Mouse (Mus musculus): ENCODE results near the gene Gh. TPM values are rescaled to one million over a fixed set of nuclear protein-coding genes. Genes with fewer than 3 reads are reported as not detected.

The Gh gene
- polyA plus RNA-seq, 1 experiment from 2014 or later = not detected

DNA sequence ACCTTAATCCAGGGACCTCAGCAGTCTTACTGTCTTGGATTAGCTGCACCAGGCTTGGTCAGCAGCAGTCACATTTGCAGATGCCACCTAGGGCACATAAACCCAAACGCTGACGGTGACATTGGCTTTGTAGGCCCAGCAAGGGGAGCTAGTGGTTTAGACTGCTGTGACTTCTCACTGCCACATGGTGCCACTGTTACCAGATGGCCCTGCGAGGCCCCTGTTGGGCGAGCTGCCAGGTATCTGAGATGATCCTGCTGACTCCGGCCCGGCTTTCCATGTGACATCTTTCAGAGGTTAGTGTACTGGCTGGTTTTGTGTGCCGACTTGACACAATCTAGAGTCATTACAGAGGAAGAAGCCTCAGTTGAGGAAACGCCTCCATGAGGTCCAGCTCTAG lies 12.3 kb downstream of the Gh start:
- H3K27me3 ChIP-seq (ENCODE audit: control insufficient read depth, insufficient read depth, low read length) = no peaks in the 10 kb centered on the region
- ATAC-seq (ENCODE audit: low FRiP score, low TSS enrichment) = peak; percentile 40; the same call in 1 of the 2 replicates
- WGBS = 51% methylated on average over 8 of the region's 8 CpGs
- H3K9me3 ChIP-seq (ENCODE audit: control insufficient read depth, low read length) = no peaks in the 10 kb centered on the region
- no peak overlapping the region for H3K9ac ChIP-seq (ENCODE audit: low read length)
- no peaks in the 10 kb centered on the region for H3K4me1 ChIP-seq (replicated peaks; ENCODE audit: control insufficient read depth, insufficient read depth)
- H3K4me3 ChIP-seq (ENCODE audit: low read depth, low read length) = no peak overlapping the region
- no peak for TF ChIP-seq EP300 (optimal IDR thresholded peaks at IDR 0.05)
- peak; percentile 56 for TF ChIP-seq CTCF (IDR thresholded peaks at IDR 0.05; ENCODE audit: low read depth)
- DNase-seq (ENCODE audit: low spot score) = peak; percentile 45
- H3K4me2 ChIP-seq (replicated peaks; ENCODE audit: low read depth) = no peak overlapping the region
- no peak overlapping the region for H3K27ac ChIP-seq (replicated peaks)
- no peaks in the 10 kb centered on the region for H3K36me3 ChIP-seq (ENCODE audit: control insufficient read depth, insufficient read depth, low read length)

DNA sequence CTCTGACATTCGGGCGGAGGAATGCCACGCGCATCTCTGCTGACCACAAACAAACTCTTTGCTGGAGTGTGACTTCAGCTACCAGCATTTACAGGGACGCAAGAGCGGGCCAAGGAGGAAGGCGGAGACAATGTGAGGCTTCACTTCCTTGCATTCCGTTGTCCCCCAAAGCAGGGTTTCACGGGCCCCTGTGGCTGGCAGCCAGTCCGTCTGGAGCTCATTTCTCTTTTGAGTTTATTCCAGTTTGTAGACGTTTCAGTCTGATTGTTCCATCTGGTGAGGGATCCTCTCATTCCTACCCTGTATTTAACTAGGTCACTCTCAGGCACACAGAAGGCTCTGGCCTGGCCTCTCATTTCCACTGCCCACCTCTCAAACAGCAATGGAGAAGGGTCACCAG lies 14.7 kb downstream of the Gh start:
- no peaks in the 10 kb centered on the region for H3K27me3 ChIP-seq (ENCODE audit: control insufficient read depth, insufficient read depth, low read length)
- H3K27ac ChIP-seq (replicated peaks) = no peak overlapping the region
- no peaks in the 10 kb centered on the region for H3K4me1 ChIP-seq (replicated peaks; ENCODE audit: control insufficient read depth, insufficient read depth)
- H3K9ac ChIP-seq (ENCODE audit: low read length) = no peak overlapping the region
- H3K4me2 ChIP-seq (replicated peaks; ENCODE audit: low read depth) = no peak overlapping the region
- WGBS = 46% methylated on average over 11 of the region's 11 CpGs
- DNase-seq (ENCODE audit: low spot score) = no peak
- H3K4me3 ChIP-seq (ENCODE audit: low read depth, low read length) = no peak overlapping the region
- ATAC-seq (ENCODE audit: low FRiP score, low TSS enrichment) = no peak
- TF ChIP-seq EP300 (optimal IDR thresholded peaks at IDR 0.05) = no peak
- H3K9me3 ChIP-seq (ENCODE audit: control insufficient read depth, low read length) = no peaks in the 10 kb centered on the region
- no peaks in the 10 kb centered on the region for H3K36me3 ChIP-seq (ENCODE audit: control insufficient read depth, insufficient read depth, low read length)

DNA sequence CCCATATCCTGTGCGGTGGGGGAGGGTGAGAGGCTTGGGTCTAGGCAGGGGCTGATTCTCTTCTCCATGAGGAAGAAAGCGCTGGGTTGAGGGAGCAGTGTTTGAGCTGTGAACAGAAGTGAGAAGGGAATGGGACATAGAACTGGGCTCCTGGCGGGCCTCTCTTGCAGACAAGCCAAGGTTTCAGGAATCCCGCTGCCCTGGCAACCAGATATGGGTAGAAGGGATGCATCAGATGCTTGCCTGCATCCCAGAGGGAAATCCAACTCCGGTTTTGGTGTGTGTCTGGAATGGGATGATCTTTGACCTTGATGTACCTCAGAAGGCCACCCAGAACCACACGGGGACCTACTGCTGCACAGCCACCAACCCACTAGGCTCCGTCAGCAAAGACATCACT lies 15.5 kb downstream of the Gh start:
- ATAC-seq (ENCODE audit: low FRiP score, low TSS enrichment) = no peak
- WGBS = 90% methylated on average over 7 of the region's 7 CpGs
- TF ChIP-seq EP300 (optimal IDR thresholded peaks at IDR 0.05) (no peak), CTCF (IDR thresholded peaks at IDR 0.05; ENCODE audit: low read depth) (no peak)

DNA sequence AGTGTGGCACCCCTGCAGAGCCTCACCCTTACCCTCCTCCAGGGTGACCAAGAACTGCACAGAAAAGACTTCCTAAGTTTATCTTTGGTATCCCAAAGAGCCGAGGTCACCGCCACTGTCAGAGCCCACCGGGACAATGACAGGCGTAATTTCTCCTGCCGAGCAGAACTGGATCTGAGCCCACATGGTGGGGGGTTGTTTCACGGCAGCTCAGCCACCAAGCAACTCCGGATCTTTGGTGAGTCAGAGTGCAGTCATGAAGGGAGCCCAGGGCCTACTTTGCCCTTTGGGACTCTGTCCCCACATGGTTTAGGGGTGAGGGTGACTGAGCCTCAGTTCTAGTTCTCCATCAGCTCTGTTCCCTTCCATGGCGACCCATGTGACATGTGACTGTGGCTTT lies 17.5 kb downstream of the Gh start:
- ATAC-seq (ENCODE audit: low FRiP score, low TSS enrichment) = no peak
- Histone ChIP-seq H3K27ac (replicated peaks) (no peak overlapping the region), H3K4me3 (ENCODE audit: low read depth, low read length) (no peak overlapping the region), H3K27me3 (ENCODE audit: control insufficient read depth, insufficient read depth, low read length) (no peaks in the 10 kb centered on the region), H3K9ac (ENCODE audit: low read length) (no peak overlapping the region), H3K4me1 (replicated peaks; ENCODE audit: control insufficient read depth, insufficient read depth) (no peaks in the 10 kb centered on the region), H3K4me2 (replicated peaks; ENCODE audit: low read depth) (no peak overlapping the region), H3K9me3 (ENCODE audit: control insufficient read depth, low read length) (no peaks in the 10 kb centered on the region), H3K36me3 (ENCODE audit: control insufficient read depth, insufficient read depth, low read length) (no peaks in the 10 kb centered on the region)
- 60% methylated on average over 8 of the region's 8 CpGs for WGBS
- TF ChIP-seq EP300 (optimal IDR thresholded peaks at IDR 0.05) = no peak
- TF ChIP-seq CTCF (IDR thresholded peaks at IDR 0.05; ENCODE audit: low read depth) = no peak
- DNase-seq (ENCODE audit: low spot score) = no peak

More for the DNA sequence above, 15.5 kb downstream of the Gh start:
- no peak for DNase-seq (ENCODE audit: low spot score)
- Histone ChIP-seq H3K36me3 (ENCODE audit: control insufficient read depth, insufficient read depth, low read length) (no peaks in the 10 kb centered on the region), H3K4me3 (ENCODE audit: low read depth, low read length) (no peak overlapping the region), H3K4me2 (replicated peaks; ENCODE audit: low read depth) (no peak overlapping the region), H3K9me3 (ENCODE audit: control insufficient read depth, low read length) (no peaks in the 10 kb centered on the region), H3K9ac (ENCODE audit: low read length) (no peak overlapping the region), H3K27me3 (ENCODE audit: control insufficient read depth, insufficient read depth, low read length) (no peaks in the 10 kb centered on the region), H3K27ac (replicated peaks) (no peak overlapping the region), H3K4me1 (replicated peaks; ENCODE audit: control insufficient read depth, insufficient read depth) (no peaks in the 10 kb centered on the region)

DNA sequence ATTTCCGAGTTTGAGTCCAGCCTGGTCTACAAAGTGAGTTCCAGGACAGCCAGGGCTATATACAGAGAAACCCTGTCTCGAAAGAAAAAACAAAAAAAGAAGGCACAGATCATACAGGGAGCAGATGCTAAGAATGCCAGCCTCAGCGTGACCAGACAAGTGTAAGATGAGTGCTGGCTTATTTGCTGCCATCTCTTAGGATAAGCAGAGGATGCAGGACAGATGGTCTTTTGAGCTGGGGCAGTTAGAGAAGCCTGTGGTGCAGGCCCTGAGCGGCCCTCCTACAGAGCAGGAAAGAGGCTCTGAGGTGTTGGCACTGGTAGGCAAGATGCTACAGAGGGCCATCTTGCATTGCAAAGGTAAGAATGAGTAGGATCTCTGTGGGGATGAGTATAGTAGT lies 18.3 kb downstream of the Gh start:
- DNase-seq (ENCODE audit: low spot score) = no peak
- Histone ChIP-seq H3K4me2 (replicated peaks; ENCODE audit: low read depth) (no peak overlapping the region), H3K4me3 (ENCODE audit: low read depth, low read length) (no peak overlapping the region), H3K9me3 (ENCODE audit: control insufficient read depth, low read length) (no peaks in the 10 kb centered on the region), H3K4me1 (replicated peaks; ENCODE audit: control insufficient read depth, insufficient read depth) (no peaks in the 10 kb centered on the region), H3K27ac (replicated peaks) (no peak overlapping the region), H3K9ac (ENCODE audit: low read length) (no peak overlapping the region), H3K36me3 (ENCODE audit: control insufficient read depth, insufficient read depth, low read length) (no peaks in the 10 kb centered on the region), H3K27me3 (ENCODE audit: control insufficient read depth, insufficient read depth, low read length) (no peaks in the 10 kb centered on the region)
- no peak for ATAC-seq (ENCODE audit: low FRiP score, low TSS enrichment)
- WGBS = 79% methylated on average over 4 of the region's 4 CpGs
- TF ChIP-seq EP300 (optimal IDR thresholded peaks at IDR 0.05) = no peak
- no peak for TF ChIP-seq CTCF (IDR thresholded peaks at IDR 0.05; ENCODE audit: low read depth)

DNA sequence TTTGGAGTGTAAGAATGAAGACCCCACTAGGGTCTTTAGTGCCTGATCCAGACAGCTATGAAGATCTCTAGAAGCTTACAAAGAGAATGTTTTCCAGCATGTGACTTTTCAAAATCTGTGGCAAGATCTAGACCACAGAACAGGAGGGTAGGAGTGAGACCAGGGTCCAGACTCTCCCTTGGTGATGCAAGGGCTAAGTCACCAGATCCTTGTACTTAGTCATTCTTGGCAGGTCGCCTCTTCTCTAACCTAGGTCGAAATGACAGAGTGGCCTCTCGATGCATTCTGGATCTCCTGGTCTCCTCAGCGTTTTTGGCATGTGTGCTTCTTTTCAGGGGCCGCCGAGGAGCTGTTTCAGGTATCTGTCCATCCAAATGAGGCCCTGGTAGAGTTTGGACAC lies 19.2 kb downstream of the Gh start:
- no peaks in the 10 kb centered on the region for H3K27me3 ChIP-seq (ENCODE audit: control insufficient read depth, insufficient read depth, low read length)
- no peak overlapping the region for H3K4me2 ChIP-seq (replicated peaks; ENCODE audit: low read depth)
- H3K27ac ChIP-seq (replicated peaks) = no peak overlapping the region
- TF ChIP-seq CTCF (IDR thresholded peaks at IDR 0.05; ENCODE audit: low read depth) = no peak
- no peak for TF ChIP-seq EP300 (optimal IDR thresholded peaks at IDR 0.05)
- DNase-seq (ENCODE audit: low spot score) = no peak
- no peak overlapping the region for H3K9ac ChIP-seq (ENCODE audit: low read length)
- H3K4me3 ChIP-seq (ENCODE audit: low read depth, low read length) = no peak overlapping the region
- no peaks in the 10 kb centered on the region for H3K9me3 ChIP-seq (ENCODE audit: control insufficient read depth, low read length)
- H3K4me1 ChIP-seq (replicated peaks; ENCODE audit: control insufficient read depth, insufficient read depth) = no peaks in the 10 kb centered on the region
- 79% methylated on average over 6 of the region's 6 CpGs for WGBS
- no peak for ATAC-seq (ENCODE audit: low FRiP score, low TSS enrichment)
- H3K36me3 ChIP-seq (ENCODE audit: control insufficient read depth, insufficient read depth, low read length) = no peaks in the 10 kb centered on the region

Data from stomach, postnatal 0 days (tissue).